Mouse (Mus musculus): ENCODE measurements around the gene Dnm1.

The Dnm1 gene

DNA sequence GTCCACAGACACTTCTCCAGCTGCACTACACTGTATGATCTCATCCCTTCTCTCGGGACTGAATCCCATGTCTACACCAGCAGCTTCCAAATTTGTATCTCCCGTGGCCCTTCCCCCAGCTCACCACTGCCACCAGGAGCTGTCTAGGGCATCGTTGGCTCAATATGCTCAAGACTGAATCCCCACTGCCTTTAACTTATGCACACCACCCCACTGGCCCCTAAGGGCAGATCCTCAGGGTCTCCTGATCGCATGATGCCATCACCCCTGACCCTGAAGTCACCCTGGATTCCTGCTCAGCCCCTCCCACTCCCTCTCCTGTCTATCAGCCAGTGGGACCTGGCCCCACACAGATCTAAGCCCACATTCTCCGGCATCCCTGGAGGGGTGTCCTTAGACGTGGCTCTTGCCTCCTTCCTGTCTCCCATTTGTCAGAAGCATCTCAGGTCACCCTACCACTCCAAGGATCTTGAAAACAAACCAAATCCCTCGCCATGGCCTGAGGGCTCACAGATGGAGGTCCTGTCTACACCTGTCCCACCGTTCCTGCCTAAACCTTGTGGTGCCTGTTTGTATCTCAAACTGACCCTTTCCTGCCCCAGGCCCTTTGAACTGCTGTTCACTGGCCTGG lies 3.4 kb downstream of the Dnm1 start:
- no peak for TF ChIP-seq GATA4 (IDR thresholded peaks at IDR 0.05; ENCODE audit: insufficient replicate concordance, low read length)

DNA sequence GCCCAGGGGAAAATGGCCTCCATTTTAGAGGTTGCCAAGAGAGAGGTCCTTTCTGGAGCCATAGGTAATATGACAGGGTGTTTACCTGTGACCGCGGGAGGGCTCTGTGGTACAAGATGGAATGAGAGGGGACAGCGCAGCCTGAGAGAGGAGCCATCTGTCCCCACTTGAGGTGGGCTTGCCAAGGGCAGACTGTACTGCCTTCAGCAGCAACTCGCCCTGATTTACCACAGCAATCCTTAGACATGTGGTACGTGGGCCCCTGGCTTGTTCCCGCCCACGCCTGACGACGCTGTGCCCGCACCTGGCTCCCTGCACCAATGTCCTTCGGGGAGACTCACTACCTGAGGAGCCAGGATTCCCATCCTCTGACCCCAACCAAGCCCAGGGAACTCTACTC lies 4.8 kb downstream of the Dnm1 start:
- TF ChIP-seq GATA4 (IDR thresholded peaks at IDR 0.05; ENCODE audit: insufficient replicate concordance, low read length) = no peak

- TF ChIP-seq GATA4 (IDR thresholded peaks at IDR 0.05; ENCODE audit: insufficient replicate concordance, low read length) = no peak
Measured at GRCm38 (mm10) chr2:32347019-32347418, 6.1 kb downstream of the Dnm1 start.

- no peak for TF ChIP-seq GATA4 (IDR thresholded peaks at IDR 0.05; ENCODE audit: insufficient replicate concordance, low read length)
Measured at GRCm38 (mm10) chr2:32344598-32345321, 8.4 kb downstream of the Dnm1 start.

GRCm38 (mm10) chr2:32344056-32344455 lies 9.1 kb downstream of the Dnm1 start:
- TF ChIP-seq GATA4 (IDR thresholded peaks at IDR 0.05; ENCODE audit: insufficient replicate concordance, low read length) = no peak

DNA sequence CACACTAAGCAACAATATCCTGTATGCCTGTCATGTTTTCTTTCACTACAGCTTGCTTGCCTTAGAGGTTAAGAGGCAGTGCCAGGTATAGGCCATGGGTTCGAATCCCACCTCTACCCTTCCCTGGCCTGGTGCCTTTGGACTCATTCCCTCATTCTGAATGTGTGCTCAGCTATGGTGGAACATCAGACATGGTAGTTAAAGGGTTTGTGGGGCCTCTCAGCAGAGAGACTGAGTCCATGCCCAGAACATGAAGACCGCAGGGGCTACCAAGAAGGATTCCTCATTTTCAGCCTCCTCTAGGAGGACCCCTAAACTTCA lies 9.8 kb downstream of the Dnm1 start:
- no peak for TF ChIP-seq GATA4 (IDR thresholded peaks at IDR 0.05; ENCODE audit: insufficient replicate concordance, low read length)

DNA sequence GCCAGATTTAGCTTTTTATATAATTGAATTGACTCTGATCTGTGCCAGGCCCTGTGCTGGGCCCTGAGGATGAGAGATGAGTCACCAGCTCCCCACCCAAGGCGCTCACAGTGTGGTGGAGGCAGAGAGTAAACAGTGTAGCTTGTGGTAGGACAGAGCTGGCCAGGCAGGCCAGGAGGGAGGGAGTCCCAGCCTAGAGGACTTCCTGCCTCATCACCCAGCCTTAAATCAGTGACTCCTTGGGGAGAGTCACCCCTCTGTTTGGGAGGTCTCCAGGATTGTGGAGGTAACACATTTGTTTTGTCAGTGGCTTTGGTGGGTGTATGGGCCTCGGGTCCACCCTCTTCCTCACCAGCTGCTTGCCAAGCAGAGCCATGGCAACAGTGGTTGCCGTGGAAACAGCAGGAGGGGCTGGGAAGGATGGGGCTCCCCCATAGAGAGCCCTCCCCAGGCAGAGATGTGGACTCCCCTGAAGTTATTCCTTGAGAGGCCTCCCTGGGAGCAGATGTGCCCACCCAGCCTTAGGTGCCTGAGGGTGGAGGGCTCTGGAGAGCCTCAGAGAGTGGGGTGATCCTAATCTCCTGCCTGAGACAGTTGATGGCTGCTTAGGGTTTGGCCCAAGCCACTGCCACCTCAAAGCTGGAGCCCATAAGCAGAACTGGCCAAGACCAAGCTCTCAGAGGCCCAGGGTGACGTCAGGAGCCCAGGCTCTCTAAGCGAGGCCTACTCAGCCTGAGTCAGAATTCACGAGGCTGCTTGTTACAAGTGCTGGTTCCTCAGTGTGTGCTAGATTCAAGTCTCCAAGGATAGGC lies 10.4 kb downstream of the Dnm1 start:
- no peak for TF ChIP-seq GATA4 (IDR thresholded peaks at IDR 0.05; ENCODE audit: insufficient replicate concordance, low read length)

- no peak for TF ChIP-seq GATA4 (IDR thresholded peaks at IDR 0.05; ENCODE audit: insufficient replicate concordance, low read length)
Measured at GRCm38 (mm10) chr2:32342039-32342438, 11.1 kb downstream of the Dnm1 start.

DNA sequence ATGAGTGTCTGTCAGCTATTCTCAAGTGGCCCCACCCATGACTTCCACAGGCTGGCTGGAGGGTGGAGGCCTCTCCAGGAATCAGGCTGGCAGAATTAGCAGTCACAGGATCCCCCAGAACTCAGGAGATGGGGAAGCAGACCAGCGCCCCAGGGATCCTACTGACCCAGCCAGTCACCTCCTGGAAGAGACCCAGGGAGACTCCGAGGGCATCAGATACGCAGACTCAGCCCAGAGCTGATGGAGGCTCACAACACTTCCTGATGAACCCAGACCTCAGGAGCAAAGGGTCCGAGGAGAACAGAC lies 11.6 kb downstream of the Dnm1 start:
- TF ChIP-seq GATA4 (IDR thresholded peaks at IDR 0.05; ENCODE audit: insufficient replicate concordance, low read length) = no peak

DNA sequence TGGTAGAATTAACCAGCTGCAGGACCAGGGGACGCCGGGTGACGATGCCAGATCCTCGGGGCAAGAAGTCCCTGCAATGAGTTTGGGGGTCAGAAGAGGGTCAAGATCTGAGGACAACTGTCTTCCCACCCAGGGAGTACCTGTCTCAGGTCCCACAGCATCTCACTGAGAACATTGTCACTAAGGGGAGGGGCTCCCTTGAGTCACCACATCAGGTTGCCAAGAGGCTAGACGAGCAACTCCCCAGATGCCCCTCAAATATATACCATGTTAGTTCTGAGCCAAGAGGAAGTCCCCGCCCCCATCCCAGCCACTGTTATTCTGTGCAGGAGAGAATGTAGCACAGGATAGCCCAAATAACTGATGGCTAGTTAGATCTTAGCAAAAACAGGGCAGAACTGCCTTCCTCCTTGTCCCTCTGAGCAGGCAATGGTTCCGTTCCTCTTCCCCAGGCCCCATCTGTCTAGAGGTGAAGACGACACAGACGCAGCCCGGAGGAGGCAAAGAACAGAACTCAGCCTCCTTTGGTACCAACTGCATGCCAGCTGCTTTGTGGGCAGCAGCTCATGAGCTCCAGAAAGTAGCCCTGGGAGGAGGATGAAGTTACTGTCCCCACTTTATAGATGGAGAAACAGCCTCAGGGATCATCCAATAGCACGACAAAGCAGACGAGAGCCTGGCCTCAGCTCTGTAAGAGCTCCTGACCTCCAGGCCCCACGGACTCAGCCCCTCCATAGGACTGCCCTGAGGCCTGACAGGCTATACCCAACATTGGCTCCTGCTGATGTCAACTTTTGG lies 12.1 kb downstream of the Dnm1 start:
- TF ChIP-seq GATA4 (IDR thresholded peaks at IDR 0.05; ENCODE audit: insufficient replicate concordance, low read length) = no peak

DNA sequence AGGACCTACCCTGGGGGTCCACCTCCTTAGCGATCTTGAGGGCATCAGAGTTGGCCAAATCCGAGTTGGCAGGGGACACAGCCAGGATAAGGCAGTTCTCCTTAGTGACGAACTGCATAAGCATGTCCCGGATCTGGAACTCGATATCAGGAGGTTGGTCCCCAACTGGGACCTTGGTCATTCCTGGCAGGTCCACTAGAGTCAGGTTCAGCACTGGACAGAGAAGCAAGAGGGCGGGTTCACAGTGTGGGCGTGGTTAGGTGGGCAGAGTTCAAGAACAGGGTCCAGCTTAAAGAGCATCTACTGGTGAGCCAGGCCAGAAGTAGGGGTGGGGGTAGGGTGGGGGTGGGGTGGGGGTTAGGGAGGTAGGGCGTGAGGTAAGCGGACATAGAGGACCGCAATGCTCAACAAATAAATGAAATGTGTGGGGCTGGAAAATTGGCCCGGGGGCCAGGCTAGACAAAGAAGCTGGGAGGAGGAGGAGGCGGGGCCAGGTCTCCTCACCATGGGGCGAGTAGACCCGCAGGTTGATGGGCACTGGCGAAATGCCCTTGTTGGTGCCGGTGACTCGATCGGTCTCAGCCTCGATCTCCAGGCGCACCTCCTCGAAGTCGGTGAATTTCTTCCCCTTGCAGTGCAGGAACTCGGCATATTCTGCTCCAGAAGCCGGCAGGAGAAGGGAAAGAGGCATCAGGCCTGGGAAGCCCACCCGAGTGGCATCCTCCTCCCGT lies 13.1 kb downstream of the Dnm1 start:
- TF ChIP-seq GATA4 (IDR thresholded peaks at IDR 0.05; ENCODE audit: insufficient replicate concordance, low read length) = no peak

DNA sequence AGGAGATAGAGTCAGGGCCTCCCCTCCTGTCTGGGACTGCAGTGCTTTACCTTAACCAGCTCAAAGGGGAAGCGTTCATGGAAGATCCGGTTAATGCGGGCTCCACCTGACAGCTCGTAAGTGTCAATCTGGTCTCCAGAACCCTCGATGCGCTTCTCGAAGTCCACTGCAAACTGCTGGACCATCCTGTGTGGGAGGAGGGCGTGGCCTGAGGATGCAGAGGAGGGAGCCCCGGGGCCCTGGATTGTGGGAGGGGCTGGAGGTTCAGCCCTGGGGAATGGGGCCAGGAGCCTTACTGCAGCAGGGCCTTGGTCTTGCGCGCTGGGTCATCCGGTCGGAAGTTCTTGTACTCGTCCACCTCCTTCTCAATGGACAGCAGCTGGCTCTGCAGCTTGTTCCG lies 17.2 kb downstream of the Dnm1 start:
- TF ChIP-seq GATA4 (IDR thresholded peaks at IDR 0.05; ENCODE audit: insufficient replicate concordance, low read length) = no peak

DNA sequence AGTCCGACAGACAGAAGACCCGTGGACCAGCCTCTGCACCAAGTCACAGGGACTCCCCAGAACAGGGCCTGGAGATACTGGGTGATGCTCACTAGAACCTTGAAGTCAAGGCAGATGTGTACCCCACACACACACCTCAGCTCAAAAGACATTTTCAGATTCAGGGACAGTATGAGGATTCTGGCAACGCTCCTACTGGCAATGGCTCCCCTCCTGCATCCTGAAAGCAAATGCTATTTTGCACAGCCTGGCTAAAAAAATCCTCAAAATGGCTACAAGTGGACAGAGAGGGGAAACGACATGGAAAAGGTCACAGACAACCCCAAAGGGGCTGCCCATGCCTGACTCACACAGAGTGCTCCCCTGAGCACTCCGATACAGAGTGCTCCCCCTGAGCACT lies 21.0 kb downstream of the Dnm1 start:
- TF ChIP-seq GATA4 (IDR thresholded peaks at IDR 0.05; ENCODE audit: insufficient replicate concordance, low read length) = no peak

GRCm38 (mm10) chr2:32329531-32329930 lies 23.6 kb downstream of the Dnm1 start:
- no peak for TF ChIP-seq GATA4 (IDR thresholded peaks at IDR 0.05; ENCODE audit: insufficient replicate concordance, low read length)

DNA sequence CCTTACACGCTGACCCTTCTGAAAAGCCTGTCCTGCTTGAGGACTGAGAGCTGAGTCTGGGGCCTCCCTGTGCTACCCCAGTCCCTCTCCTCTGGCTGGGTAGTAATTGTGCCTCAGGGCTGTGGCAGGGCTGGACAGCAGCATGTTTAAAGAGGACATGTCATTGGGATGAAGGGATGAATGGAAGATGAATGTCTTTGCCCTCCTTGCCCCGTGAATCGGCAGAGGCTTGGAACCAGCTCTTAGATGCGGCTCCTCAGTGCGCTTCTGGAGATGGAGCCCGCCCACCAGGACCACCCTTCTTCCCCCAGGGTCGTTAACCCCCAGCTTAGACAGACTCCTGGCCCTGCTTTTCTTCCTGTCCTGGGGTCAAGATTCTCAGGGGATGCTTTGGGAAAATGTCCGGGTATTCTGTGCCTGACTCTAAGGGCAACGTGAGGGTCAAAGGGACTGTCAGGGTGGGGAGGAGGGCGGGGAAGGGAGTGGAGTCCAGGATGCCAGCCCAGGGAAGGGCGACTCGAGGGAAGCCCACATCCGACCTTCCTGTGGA lies 24.2 kb downstream of the Dnm1 start:
- TF ChIP-seq GATA4 (IDR thresholded peaks at IDR 0.05; ENCODE audit: insufficient replicate concordance, low read length) = no peak

Measured in liver, adult (tissue).